Mouse (Mus musculus) cortical plate, adult 2 months (tissue): Measurements from ENCODE around the gene Eno3. TPM values are rescaled to one million over a fixed set of nuclear protein-coding genes. Genes with fewer than 3 reads are reported as not detected.
A peak's percentile ranks its signal among the peaks of the same experiment; 100 is the strongest.

ENCODE experiments used
- H3K27ac ChIP-seq: fragments of 200-500 bp; 2 replicates; pipeline ENCODE4 v1.5.1; 2012; ENCODE audit warnings: low read length, control low read depth, inconsistent platforms; ENCODE audit not compliant: insufficient read depth
- H3K4me1 ChIP-seq: fragments of 200-500 bp; 2 replicates; pipeline ENCODE4 v1.6.1; 2011; ENCODE audit warnings: low read length; ENCODE audit not compliant: control insufficient read depth, insufficient read depth
- H3K4me3 ChIP-seq: fragments of 200-500 bp; 2 replicates; pipeline ENCODE4 v1.5.1; 2011; ENCODE audit warnings: mild to moderate bottlenecking, low read length, control low read depth; ENCODE audit not compliant: insufficient read depth
- CTCF ChIP-seq: fragments of 200-500 bp; IDR thresholded peaks from 2 replicates; pipeline ENCODE4 v1.5.1; 2011; ENCODE audit warnings: mild to moderate bottlenecking, control low read depth, low read length; ENCODE audit not compliant: insufficient read depth; ENCODE audit errors: extremely low read depth
- POLR2A ChIP-seq: fragments of 200-500 bp; IDR thresholded peaks from 2 replicates; pipeline ENCODE4 v1.6.1; 2011; ENCODE audit warnings: mild to moderate bottlenecking, low read length, control low read depth; ENCODE audit not compliant: insufficient read depth; ENCODE audit errors: extremely low read depth
- polyA plus RNA-seq: library from polyadenylated mRNA; depleted of rRNA; stranded (reverse); fragments of >200 nt; gene quantifications from 2 replicates; pipeline ENCODE4 v1.2.3, GENCODE M21; 2012; rRNA removed

The Eno3 gene
- polyA plus RNA-seq, 1 experiment, result 26.6 TPM

- TF ChIP-seq CTCF (no peak), POLR2A (no peak)
- 0 out of 2 replicates have a peak overlapping the region, but pooled peaks have one; percentile 32 for H3K27ac ChIP-seq
- H3K4me3 ChIP-seq, result peak overlapping the region; percentile 84; the same call in 1 of the 2 replicates
- H3K4me1 ChIP-seq, result peaks cover 2% of the 10 kb centered on the region; the same call in 1 of the 2 replicates
Observed at GRCm38 (mm10) chr11:70701984-70702733, 45.2 kb downstream of the Eno3 start.

GRCm38 (mm10) chr11:70702781-70703180 lies 45.8 kb downstream of the Eno3 start:
- no peak for TF ChIP-seq CTCF
- no peak for TF ChIP-seq POLR2A
- Histone ChIP-seq H3K27ac (no peak overlapping the region), H3K4me1 (peaks cover 2% of the 10 kb centered on the region; the same call in 1 of the 2 replicates), H3K4me3 (no peak overlapping the region; the same call in 1 of the 2 replicates)

- Histone ChIP-seq H3K27ac (no peak overlapping the region), H3K4me1 (peaks cover 2% of the 10 kb centered on the region; the same call in 1 of the 2 replicates), H3K4me3 (no peak overlapping the region)
- TF ChIP-seq POLR2A (no peak), CTCF (no peak)
Observed at GRCm38 (mm10) chr11:70706127-70706526, 49.1 kb downstream of the Eno3 start.

GRCm38 (mm10) chr11:70711026-70711425 lies 54.0 kb downstream of the Eno3 start:
- no peak overlapping the region for H3K27ac ChIP-seq
- TF ChIP-seq POLR2A (no peak), CTCF (no peak)
- H3K4me1 ChIP-seq, result peaks cover 2% of the 10 kb centered on the region; the same call in 1 of the 2 replicates
- H3K4me3 ChIP-seq, result no peak overlapping the region

Other genes starting within 250 kb of the Eno3 start
- 19.0 and 20.2 TPM in 2 replicates for gene Pelp1, start 247.2 kb upstream of the Eno3 start, polyA plus RNA-seq
- 58.1 and 61.5 TPM in 2 replicates for gene Arrb2, start 224.6 kb upstream of the Eno3 start, polyA plus RNA-seq
- gene Med11, start 205.3 kb upstream of the Eno3 start, polyA plus RNA-seq, result 14.8 and 15.4 TPM in 2 replicates
- 0.44 and 0.47 TPM in 2 replicates for gene Zmynd15, start 197.8 kb upstream of the Eno3 start, polyA plus RNA-seq
- 1.7 and 2.4 TPM in 2 replicates for gene Cxcl16, start 197.2 kb upstream of the Eno3 start, polyA plus RNA-seq
- 0.44 and 0.95 TPM in 2 replicates for gene Tm4sf5, start 152.0 kb upstream of the Eno3 start, polyA plus RNA-seq
- 0.23 and 0.34 TPM in 2 replicates for gene Vmo1, start 142.6 kb upstream of the Eno3 start, polyA plus RNA-seq
- gene Gltpd2, start 138.0 kb upstream of the Eno3 start, polyA plus RNA-seq, result not detected in 2 replicates
- 240 and 248 TPM in 2 replicates for gene Psmb6, start 131.8 kb upstream of the Eno3 start, polyA plus RNA-seq
- gene Gm40193, start 124.3 kb upstream of the Eno3 start, polyA plus RNA-seq, result not detected in 2 replicates
- gene Pld2, start 117.1 kb upstream of the Eno3 start, polyA plus RNA-seq, result 21.4 and 24.4 TPM in 2 replicates
- 318 and 325 TPM in 2 replicates for gene Mink1, start 94.3 kb upstream of the Eno3 start, polyA plus RNA-seq
- not detected in 2 replicates for gene 4930544D05Rik, start 41.4 kb upstream of the Eno3 start, polyA plus RNA-seq
- gene Chrne, start 38.0 kb upstream of the Eno3 start, polyA plus RNA-seq, result 0.19 and 0.27 TPM in 2 replicates
- gene Gp1ba, start 18.1 kb upstream of the Eno3 start, polyA plus RNA-seq, result not detected in 2 replicates
- 124 and 128 TPM in 2 replicates for gene Rnf167, start 10.0 kb upstream of the Eno3 start, polyA plus RNA-seq
- 139 and 143 TPM in 2 replicates for gene Slc25a11, start 9.7 kb upstream of the Eno3 start, polyA plus RNA-seq
- gene Pfn1, start 2.6 kb upstream of the Eno3 start, polyA plus RNA-seq, result 270 and 277 TPM in 2 replicates
- gene Spag7, start 12.2 kb downstream of the Eno3 start, polyA plus RNA-seq, result 74.5 and 81.9 TPM in 2 replicates
- gene Camta2, start 30.9 kb downstream of the Eno3 start, polyA plus RNA-seq, result 126 and 138 TPM in 2 replicates
- 4.8 and 5.2 TPM in 2 replicates for gene Inca1, start 43.0 kb downstream of the Eno3 start, polyA plus RNA-seq
- gene Kif1c, start 43.3 kb downstream of the Eno3 start, polyA plus RNA-seq, result 51.2 and 53.7 TPM in 2 replicates
- 8.0 and 8.9 TPM in 2 replicates for gene Zfp3, start 107.0 kb downstream of the Eno3 start, polyA plus RNA-seq
- gene Scimp, start 155.4 kb downstream of the Eno3 start, polyA plus RNA-seq, result 0.11 and 0.15 TPM in 2 replicates
- gene Rabep1, start 187.6 kb downstream of the Eno3 start, polyA plus RNA-seq, result 40.7 and 41.7 TPM in 2 replicates